Mouse (Mus musculus) kidney, embryonic 16.5 days (tissue): ENCODE measurements around the gene Plppr3. TPM values are rescaled to one million over a fixed set of nuclear protein-coding genes. Genes with fewer than 3 reads are reported as not detected.

Experiments
- ATAC-seq: fragments of 200-750 bp; cut with Nextera tagmentation; 2 replicates; pipeline ENCODE4 v1.8.0; 2017; ENCODE audit warnings: moderate TSS enrichment; ENCODE audit not compliant: low FRiP score, low TSS enrichment
- H3K27ac ChIP-seq: fragments of 300-500 bp; sonication (generic); 2 replicates; pipeline ENCODE4 v1.5.1; 2014; ENCODE audit warnings: low read length
- H3K27me3 ChIP-seq: fragments of 300-500 bp; sonication (generic); 2 replicates; pipeline ENCODE4 v1.6.1; 2014; ENCODE audit warnings: low read length, control low read depth, mixed read lengths; ENCODE audit not compliant: insufficient read depth
- H3K36me3 ChIP-seq: fragments of 300-500 bp; sonication (generic); 2 replicates; pipeline ENCODE4 v1.6.1; 2014; ENCODE audit warnings: low read length, control low read depth, mixed read lengths; ENCODE audit not compliant: insufficient read depth
- H3K4me1 ChIP-seq: fragments of 300-500 bp; sonication (generic); 2 replicates; pipeline ENCODE4 v1.6.1; 2014; ENCODE audit warnings: low read length, control low read depth, mixed read lengths; ENCODE audit not compliant: insufficient read depth
- H3K4me2 ChIP-seq: fragments of 300-500 bp; sonication (generic); replicated peaks from 2 replicates; pipeline ENCODE4 v1.6.1; 2014; ENCODE audit warnings: low read depth, low read length
- H3K4me3 ChIP-seq: fragments of 300-500 bp; sonication (generic); 2 replicates; pipeline ENCODE4 v1.5.1; 2014; ENCODE audit warnings: mild to moderate bottlenecking, low read length
- H3K9ac ChIP-seq: fragments of 300-500 bp; sonication (generic); replicated peaks from 2 replicates; pipeline ENCODE4 v1.6.1; 2014; ENCODE audit warnings: low read length
- H3K9me3 ChIP-seq: fragments of 300-500 bp; sonication (generic); 2 replicates; pipeline ENCODE4 v1.6.1; 2016; ENCODE audit warnings: low read length, control low read depth
- WGBS: fragments of 180-500 bp; shearing (Covaris S2); extraction: QIAGEN DNeasy Blood & Tissue Kit; methylation state at CpG from one replicate; pipeline ENCODE4 v1.1.7; 2014; 5-methylcytosine and 5-hydroxymethylcytosine counted together
- polyA plus RNA-seq: library from polyadenylated mRNA; unstranded; fragments of >200 nt; fragmentation: Nextera tagmentation; extraction: Ambion mirVana; gene quantifications from 2 replicates; pipeline ENCODE4 v1.2.1, GENCODE M21; 2015

Plppr3 gene
- polyA plus RNA-seq = 72.7 and 78.6 TPM in 2 replicates

GRCm38 (mm10) chr10:79874290-79874862 lies at the start of gene Plppr3, which contains the start of gene Prtn3:
Gene Plppr3, minus strand, starts transcription at chr10:79874634.
Gene Prtn3, plus strand, starts transcription at chr10:79874476.
- H3K4me2 ChIP-seq = peak within 1 kb of the TSS; percentile 97
- peaks cover 6% of the 10 kb centered on the region for H3K36me3 ChIP-seq
- H3K27ac ChIP-seq = peak within 1 kb of the TSS; percentile 66; the same call in 1 of the 2 replicates
- peak; percentile 80 for ATAC-seq
- H3K9me3 ChIP-seq = no peaks in the 10 kb centered on the region
- peak within 1 kb of the TSS; percentile 78 for H3K4me3 ChIP-seq
- WGBS = under 1% methylated on average over 47 of the region's 57 CpGs
- H3K27me3 ChIP-seq = no peaks in the 10 kb centered on the region
- H3K4me1 ChIP-seq = peaks cover 33% of the 10 kb centered on the region
- peak within 1 kb of the TSS; percentile 92 for H3K9ac ChIP-seq

GRCm38 (mm10) chr10:79921572-79921971 lies 47.1 kb upstream of the Plppr3 start:
- H3K4me1 ChIP-seq = peaks cover 48% of the 10 kb centered on the region
- no peak for ATAC-seq
- peak overlapping the region; percentile 39 for H3K4me3 ChIP-seq
- peak overlapping the region; percentile 45 for H3K9ac ChIP-seq
- no peak overlapping the region for H3K27ac ChIP-seq
- no peaks in the 10 kb centered on the region for H3K36me3 ChIP-seq
- H3K27me3 ChIP-seq = peaks cover 62% of the 10 kb centered on the region
- WGBS = 1% methylated on average over 34 of the region's 34 CpGs
- no peaks in the 10 kb centered on the region for H3K9me3 ChIP-seq
- peak overlapping the region; percentile 50 for H3K4me2 ChIP-seq

- Histone ChIP-seq H3K4me1 (peaks cover 46% of the 10 kb centered on the region), H3K4me2 (peak within 1 kb of the TSS; percentile 50), H3K4me3 (peak within 1 kb of the TSS; percentile 39), H3K36me3 (no peaks in the 10 kb centered on the region), H3K9ac (peak within 1 kb of the TSS; percentile 45), H3K27ac (no peak within 1 kb of the TSS), H3K27me3 (peaks cover 62% of the 10 kb centered on the region), H3K9me3 (no peaks in the 10 kb centered on the region)
- no peak for ATAC-seq
- 4% methylated on average over 36 of the region's 41 CpGs for WGBS
Measured at GRCm38 (mm10) chr10:79920958-79921535, 46.6 kb upstream of the Plppr3 start, which contains the start of gene R3hdm4. Gene R3hdm4, minus strand, starts transcription at chr10:79921208.

- Histone ChIP-seq H3K9me3 (no peaks in the 10 kb centered on the region), H3K27ac (no peak overlapping the region), H3K4me3 (peak overlapping the region; percentile 39), H3K4me2 (peak overlapping the region; percentile 50), H3K9ac (no peak overlapping the region; the same call in 1 of the 2 replicates), H3K4me1 (peaks cover 47% of the 10 kb centered on the region), H3K27me3 (peaks cover 62% of the 10 kb centered on the region), H3K36me3 (no peaks in the 10 kb centered on the region)
- no peak for ATAC-seq
- WGBS = 19% methylated on average over 26 of the region's 26 CpGs
Measured at GRCm38 (mm10) chr10:79920056-79920890, 45.8 kb upstream of the Plppr3 start.

- WGBS = 8% methylated on average over 21 of the region's 21 CpGs
- H3K4me1 ChIP-seq = peaks cover 52% of the 10 kb centered on the region
- H3K4me2 ChIP-seq = peak overlapping the region; percentile 41
- H3K27me3 ChIP-seq = peaks cover 62% of the 10 kb centered on the region
- H3K4me3 ChIP-seq = peak overlapping the region; percentile 22
- no peaks in the 10 kb centered on the region for H3K9me3 ChIP-seq
- H3K9ac ChIP-seq = peak overlapping the region; percentile 43
- no peaks in the 10 kb centered on the region for H3K36me3 ChIP-seq
- H3K27ac ChIP-seq = no peak overlapping the region
- no peak for ATAC-seq
Measured at GRCm38 (mm10) chr10:79919251-79919849, 44.9 kb upstream of the Plppr3 start.

- no peaks in the 10 kb centered on the region for H3K9me3 ChIP-seq
- H3K36me3 ChIP-seq = peaks cover under 1% of the 10 kb centered on the region; the same call in 1 of the 2 replicates
- peaks cover 62% of the 10 kb centered on the region for H3K27me3 ChIP-seq
- WGBS = 6% methylated on average over 34 of the region's 35 CpGs
- no peak overlapping the region for H3K27ac ChIP-seq
- no peak for ATAC-seq
- peaks cover 54% of the 10 kb centered on the region for H3K4me1 ChIP-seq
- H3K4me2 ChIP-seq = peak overlapping the region; percentile 41
- H3K9ac ChIP-seq = peak overlapping the region; percentile 45; the same call in 1 of the 2 replicates
- peak overlapping the region; percentile 22 for H3K4me3 ChIP-seq
Measured at GRCm38 (mm10) chr10:79918231-79919078, 44.0 kb upstream of the Plppr3 start.

- Histone ChIP-seq H3K4me2 (peak overlapping the region; percentile 96; the same call in 1 of the 2 replicates), H3K4me3 (peak overlapping the region; percentile 83; the same call in 1 of the 2 replicates), H3K9me3 (no peaks in the 10 kb centered on the region), H3K36me3 (peaks cover 6% of the 10 kb centered on the region; the same call in 1 of the 2 replicates), H3K4me1 (peaks cover 54% of the 10 kb centered on the region), H3K9ac (peak overlapping the region; percentile 97; the same call in 1 of the 2 replicates), H3K27ac (no peak overlapping the region), H3K27me3 (peaks cover 53% of the 10 kb centered on the region)
- ATAC-seq = no peak
- WGBS = 64% methylated on average over 5 of the region's 5 CpGs
Measured at GRCm38 (mm10) chr10:79917532-79918100, 43.2 kb upstream of the Plppr3 start.

GRCm38 (mm10) chr10:79916808-79917531 lies 42.5 kb upstream of the Plppr3 start, which contains the start of gene Kiss1r:
Gene Kiss1r, plus strand, starts transcription at chr10:79916971.
- Histone ChIP-seq H3K27ac (peak within 1 kb of the TSS; percentile 82), H3K4me3 (peak within 1 kb of the TSS; percentile 83), H3K27me3 (peaks cover 47% of the 10 kb centered on the region), H3K9me3 (no peaks in the 10 kb centered on the region), H3K4me1 (peaks cover 54% of the 10 kb centered on the region), H3K9ac (peak within 1 kb of the TSS; percentile 97), H3K36me3 (peaks cover 8% of the 10 kb centered on the region; the same call in 1 of the 2 replicates), H3K4me2 (peak within 1 kb of the TSS; percentile 96)
- WGBS = 2% methylated on average over 42 of the region's 42 CpGs
- peak; percentile 81 for ATAC-seq
